Mouse (Mus musculus) neural tube, embryonic 14.5 days (tissue): ENCODE measurements around the gene Olfr1412. TPM values are rescaled to one million over a fixed set of nuclear protein-coding genes. Genes with fewer than 3 reads are reported as not detected.

ENCODE experiments used
- ATAC-seq: fragments of 200-750 bp; cut with Nextera tagmentation; 2 replicates; pipeline ENCODE4 v1.8.0; 2017; ENCODE audit warnings: low read depth, mild to moderate bottlenecking, moderate TSS enrichment, moderate library complexity
- H3K27ac ChIP-seq: fragments of 300-500 bp; sonication (generic); 2 replicates; pipeline ENCODE4 v1.5.1; 2014; ENCODE audit warnings: low read depth, mild to moderate bottlenecking, control low read depth, low read length, moderate library complexity, mixed read lengths
- H3K27me3 ChIP-seq: fragments of 300-500 bp; sonication (generic); 2 replicates; pipeline ENCODE4 v1.6.1; 2014; ENCODE audit warnings: low read length; ENCODE audit not compliant: control insufficient read depth, insufficient read depth
- H3K36me3 ChIP-seq: fragments of 300-500 bp; sonication (generic); 2 replicates; pipeline ENCODE4 v1.6.1; 2014; ENCODE audit warnings: low read length, mixed read lengths; ENCODE audit not compliant: control insufficient read depth, insufficient read depth
- H3K4me1 ChIP-seq: fragments of 300-500 bp; sonication (generic); 2 replicates; pipeline ENCODE4 v1.6.1; 2014; ENCODE audit warnings: low read length; ENCODE audit not compliant: control insufficient read depth, insufficient read depth
- H3K4me2 ChIP-seq: fragments of 300-500 bp; sonication (generic); 2 replicates; pipeline ENCODE4 v1.6.1; 2014; ENCODE audit warnings: mild to moderate bottlenecking, low read depth, low read length, control low read depth
- H3K4me3 ChIP-seq: fragments of 300-500 bp; sonication (generic); 2 replicates; pipeline ENCODE4 v1.5.1; 2014; ENCODE audit warnings: low read depth, low read length, control low read depth, mixed read lengths
- H3K9ac ChIP-seq: fragments of 300-500 bp; sonication (generic); replicated peaks from 2 replicates; pipeline ENCODE4 v1.6.1; 2014; ENCODE audit warnings: low read depth, mild to moderate bottlenecking, control low read depth, low read length, mixed read lengths
- H3K9me3 ChIP-seq: fragments of 300-500 bp; sonication (generic); 2 replicates; pipeline ENCODE4 v1.6.1; 2016; ENCODE audit warnings: low read length; ENCODE audit not compliant: control insufficient read depth
- WGBS: fragments of 180-500 bp; shearing (Covaris S2); extraction: QIAGEN DNeasy Blood & Tissue Kit; methylation state at CpG from one replicate; pipeline ENCODE4 v1.1.7; 2014; 5-methylcytosine and 5-hydroxymethylcytosine counted together
- polyA plus RNA-seq: library from polyadenylated mRNA; unstranded; fragments of >200 nt; fragmentation: Nextera tagmentation; extraction: Ambion mirVana; gene quantifications from 2 replicates; pipeline ENCODE4 v1.2.1, GENCODE M21; 2014

The Olfr1412 gene
- polyA plus RNA-seq, 1 experiment from 2014 or later: not detected

DNA sequence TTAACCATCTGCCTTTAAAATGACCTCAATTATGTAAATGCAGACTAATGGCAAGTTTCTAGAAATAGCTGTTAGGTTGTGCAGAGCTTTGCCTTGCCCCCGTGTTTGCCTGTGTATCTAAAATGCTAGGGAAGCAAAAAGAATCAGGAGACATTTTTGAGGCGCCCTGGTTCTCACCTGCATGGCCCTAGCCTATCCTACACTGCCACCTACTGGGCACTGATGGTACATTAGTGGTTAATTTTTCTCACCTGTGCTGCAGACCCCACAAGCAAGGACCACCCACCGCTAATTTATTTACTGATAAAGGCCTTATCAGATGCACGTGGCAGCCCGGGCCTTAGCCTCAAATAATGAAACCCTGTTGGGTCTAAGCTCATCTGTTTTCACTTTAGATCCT lies 25.4 kb downstream of the Olfr1412 start:
- H3K9ac ChIP-seq: no peak overlapping the region
- no peak for ATAC-seq

GRCm38 (mm10) chr1:92613175-92613574 lies 27.6 kb downstream of the Olfr1412 start:
- Histone ChIP-seq H3K9me3 (no peaks in the 10 kb centered on the region), H3K27me3 (no peaks in the 10 kb centered on the region), H3K4me3 (no peak overlapping the region), H3K9ac (no peak overlapping the region), H3K36me3 (no peaks in the 10 kb centered on the region), H3K4me1 (no peaks in the 10 kb centered on the region), H3K27ac (no peak overlapping the region), H3K4me2 (no peak overlapping the region)
- WGBS: 38% methylated on average over 4 of the region's 4 CpGs
- no peak for ATAC-seq

More for the DNA sequence above, 25.4 kb downstream of the Olfr1412 start:
- H3K4me2 ChIP-seq: no peak overlapping the region
- WGBS: 8% methylated on average over 5 of the region's 5 CpGs
- H3K4me3 ChIP-seq: no peak overlapping the region
- H3K27me3 ChIP-seq: no peaks in the 10 kb centered on the region
- no peaks in the 10 kb centered on the region for H3K9me3 ChIP-seq
- no peak overlapping the region for H3K27ac ChIP-seq
- H3K4me1 ChIP-seq: no peaks in the 10 kb centered on the region
- H3K36me3 ChIP-seq: no peaks in the 10 kb centered on the region

DNA sequence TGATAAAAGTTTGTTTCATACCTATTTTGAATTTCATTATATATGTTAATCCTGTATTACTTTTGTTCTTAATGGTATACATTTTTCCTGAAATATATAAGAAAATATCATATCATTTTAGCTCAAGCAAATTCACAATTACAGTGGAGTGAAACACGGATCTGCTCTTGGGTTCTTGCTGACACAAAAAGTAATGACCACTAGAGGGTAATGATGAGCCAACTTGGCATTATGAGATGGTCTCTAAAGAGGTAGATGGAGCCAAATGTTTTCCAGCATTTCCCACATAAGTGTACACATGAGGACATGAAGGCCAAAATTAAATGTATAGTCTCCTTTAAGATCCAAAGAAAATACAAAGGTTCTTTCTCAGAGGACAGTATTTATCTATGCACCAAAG lies 28.9 kb downstream of the Olfr1412 start:
- Histone ChIP-seq H3K36me3 (no peaks in the 10 kb centered on the region), H3K4me1 (no peaks in the 10 kb centered on the region), H3K27ac (no peak overlapping the region), H3K9ac (no peak overlapping the region), H3K9me3 (no peaks in the 10 kb centered on the region), H3K27me3 (no peaks in the 10 kb centered on the region), H3K4me2 (no peak overlapping the region), H3K4me3 (no peak overlapping the region)
- 4% methylated on average over 1 of the region's 1 CpGs for WGBS
- ATAC-seq: no peak

DNA sequence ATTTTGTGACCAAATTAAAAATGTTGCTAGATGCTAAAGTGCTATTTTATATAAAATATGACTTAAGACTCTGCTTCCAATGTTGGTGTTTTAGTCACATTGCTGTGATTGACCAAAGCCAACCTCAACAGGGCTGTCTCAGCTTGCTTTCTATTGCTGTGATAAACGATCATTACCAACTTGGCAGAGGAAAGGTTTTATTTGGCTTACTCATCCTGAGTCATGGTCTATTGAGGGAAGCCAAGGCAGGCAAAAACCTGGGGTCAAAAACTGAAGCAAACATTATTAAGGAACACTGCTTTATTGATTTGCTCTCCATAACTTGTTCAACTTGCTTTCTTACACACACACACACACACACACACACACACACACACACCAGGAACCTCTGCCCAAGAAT lies 30.5 kb downstream of the Olfr1412 start:
- no peak for ATAC-seq

DNA sequence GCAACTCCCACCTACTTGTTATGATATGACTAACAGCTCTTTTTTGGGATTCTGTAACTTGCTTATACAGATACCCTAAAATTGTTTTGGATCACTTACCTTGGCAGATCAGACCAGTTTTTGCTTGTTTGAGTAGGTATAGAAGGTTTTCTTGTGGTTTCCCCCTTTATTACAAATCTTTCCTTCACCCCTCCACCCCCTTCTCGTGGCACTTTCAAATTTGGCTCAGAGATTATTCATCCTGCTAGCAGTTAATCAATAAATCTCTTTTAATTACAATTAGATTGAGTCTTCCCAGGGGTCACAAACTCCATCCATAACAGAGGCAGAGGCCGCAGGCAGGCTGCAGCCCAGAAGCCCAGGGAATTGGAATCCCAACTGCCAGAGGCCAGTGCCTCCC lies 31.9 kb downstream of the Olfr1412 start, which contains the start of gene Olfr12:
TSS of gene Olfr12 (plus strand) at position 301 of the 400 bp plus-strand sequence.
- no peak for ATAC-seq
- Histone ChIP-seq H3K4me2 (no peak within 1 kb of the TSS), H3K4me1 (no peaks in the 10 kb centered on the region), H3K27ac (no peak within 1 kb of the TSS), H3K9ac (no peak within 1 kb of the TSS), H3K9me3 (no peaks in the 10 kb centered on the region), H3K4me3 (no peak within 1 kb of the TSS), H3K27me3 (no peaks in the 10 kb centered on the region), H3K36me3 (no peaks in the 10 kb centered on the region)
- WGBS: 48% methylated on average over 2 of the region's 2 CpGs

More for the DNA sequence above, 30.5 kb downstream of the Olfr1412 start:
- Histone ChIP-seq H3K4me2 (no peak overlapping the region), H3K9me3 (no peaks in the 10 kb centered on the region), H3K4me3 (no peak overlapping the region), H3K27ac (no peak overlapping the region), H3K27me3 (no peaks in the 10 kb centered on the region), H3K4me1 (no peaks in the 10 kb centered on the region), H3K9ac (no peak overlapping the region), H3K36me3 (no peaks in the 10 kb centered on the region)
- WGBS: 79% methylated on average over 1 of the region's 1 CpGs

DNA sequence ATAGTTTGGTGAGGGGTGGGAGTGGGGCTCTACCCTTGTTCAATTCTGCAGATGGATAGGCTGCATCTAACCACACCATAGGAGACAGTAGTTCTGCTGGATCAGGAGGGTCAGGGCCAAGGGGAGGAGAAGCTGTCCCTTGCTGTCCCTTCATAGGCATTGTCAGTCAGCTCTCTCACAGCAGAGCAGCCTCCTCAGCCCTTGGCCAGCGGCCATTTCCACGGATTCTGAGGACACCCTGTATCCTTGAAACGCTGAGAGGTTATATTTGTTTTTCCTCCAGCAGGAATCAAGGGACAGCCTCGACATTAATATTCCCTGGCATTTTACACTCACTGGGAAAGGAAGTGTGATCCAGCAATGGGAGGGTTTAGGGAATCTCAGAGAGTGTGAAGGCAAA lies 32.8 kb downstream of the Olfr1412 start:
- H3K27ac ChIP-seq: no peak overlapping the region
- no peak overlapping the region for H3K9ac ChIP-seq
- no peaks in the 10 kb centered on the region for H3K4me1 ChIP-seq
- no peaks in the 10 kb centered on the region for H3K9me3 ChIP-seq
- H3K4me2 ChIP-seq: no peak overlapping the region
- no peak overlapping the region for H3K4me3 ChIP-seq
- ATAC-seq: no peak
- no peaks in the 10 kb centered on the region for H3K27me3 ChIP-seq
- no peaks in the 10 kb centered on the region for H3K36me3 ChIP-seq
- WGBS: 64% methylated on average over 4 of the region's 4 CpGs

- no peak overlapping the region for H3K9ac ChIP-seq
- no peak overlapping the region for H3K27ac ChIP-seq
- no peak overlapping the region for H3K4me3 ChIP-seq
- no peak for ATAC-seq
- no peaks in the 10 kb centered on the region for H3K27me3 ChIP-seq
- no peaks in the 10 kb centered on the region for H3K9me3 ChIP-seq
- no peak overlapping the region for H3K4me2 ChIP-seq
- H3K36me3 ChIP-seq: no peaks in the 10 kb centered on the region
- WGBS: 59% methylated on average over 4 of the region's 4 CpGs
- H3K4me1 ChIP-seq: no peaks in the 10 kb centered on the region
Measured at GRCm38 (mm10) chr1:92628227-92628626, 42.6 kb downstream of the Olfr1412 start.

DNA sequence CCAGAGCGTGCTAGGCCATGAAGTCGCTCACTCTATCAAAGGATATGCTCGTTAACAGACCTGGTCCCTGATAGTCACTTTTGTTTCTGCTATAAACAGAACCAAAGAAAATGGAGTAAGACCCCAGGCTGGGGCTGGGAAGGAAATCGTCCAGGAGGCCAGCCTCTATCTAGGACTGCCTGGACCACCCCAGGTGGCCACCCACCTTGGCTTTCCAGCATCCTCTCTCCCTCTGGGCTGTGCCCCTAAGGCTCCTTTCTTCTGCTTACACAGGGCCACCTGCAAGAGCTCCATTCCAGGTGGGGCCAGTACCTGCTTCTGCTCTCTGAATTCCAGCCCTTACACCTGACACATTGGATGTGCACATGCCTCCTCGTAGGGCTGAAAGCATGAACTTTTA lies 46.6 kb downstream of the Olfr1412 start:
- H3K4me3 ChIP-seq: no peak overlapping the region
- 87% methylated on average over 5 of the region's 5 CpGs for WGBS

DNA sequence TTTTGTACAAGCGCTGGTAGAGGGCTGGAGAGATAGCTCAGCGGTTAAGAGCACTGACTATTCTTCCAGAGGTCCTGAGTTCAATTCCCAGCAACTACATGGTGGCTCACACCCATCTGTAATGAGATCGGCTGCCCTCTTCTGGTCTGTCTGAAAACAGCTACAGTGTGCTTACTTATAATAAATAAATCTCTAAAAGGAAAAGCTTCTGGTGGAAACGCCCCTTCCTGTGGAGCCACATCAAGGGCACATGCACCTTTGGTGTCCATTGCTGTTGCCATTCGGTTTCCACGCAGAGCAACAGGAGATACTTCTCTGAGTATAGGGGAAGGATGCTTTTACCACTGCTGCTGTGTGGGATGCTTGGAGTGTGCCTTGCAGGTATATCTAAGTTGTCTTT lies 47.4 kb downstream of the Olfr1412 start:
- Histone ChIP-seq H3K9me3 (no peaks in the 10 kb centered on the region), H3K4me2 (no peak overlapping the region), H3K27ac (no peak overlapping the region), H3K9ac (no peak overlapping the region), H3K4me1 (no peaks in the 10 kb centered on the region), H3K4me3 (no peak overlapping the region), H3K36me3 (peaks cover 18% of the 10 kb centered on the region), H3K27me3 (no peaks in the 10 kb centered on the region)
- 73% methylated on average over 6 of the region's 6 CpGs for WGBS
- no peak for ATAC-seq

More for the DNA sequence above, 46.6 kb downstream of the Olfr1412 start:
- ATAC-seq: no peak
- no peaks in the 10 kb centered on the region for H3K27me3 ChIP-seq
- H3K4me2 ChIP-seq: no peak overlapping the region
- no peaks in the 10 kb centered on the region for H3K9me3 ChIP-seq
- no peak overlapping the region for H3K27ac ChIP-seq
- H3K4me1 ChIP-seq: no peaks in the 10 kb centered on the region
- no peak overlapping the region for H3K9ac ChIP-seq
- peaks cover 11% of the 10 kb centered on the region for H3K36me3 ChIP-seq

- Histone ChIP-seq H3K36me3 (peaks cover 23% of the 10 kb centered on the region), H3K27me3 (no peaks in the 10 kb centered on the region), H3K9me3 (no peaks in the 10 kb centered on the region), H3K4me3 (no peak overlapping the region), H3K4me1 (no peaks in the 10 kb centered on the region), H3K4me2 (no peak overlapping the region), H3K27ac (no peak overlapping the region), H3K9ac (no peak overlapping the region)
- ATAC-seq: no peak
- WGBS: 87% methylated on average over 8 of the region's 8 CpGs
Measured at GRCm38 (mm10) chr1:92633726-92634125, 48.1 kb downstream of the Olfr1412 start.
